Mouse (Mus musculus): ENCODE data around the gene H3f3b. TPM values are rescaled to one million over a fixed set of nuclear protein-coding genes. Genes with fewer than 3 reads are reported as not detected.
A peak's percentile ranks its signal among the peaks of the same experiment; 100 is the strongest.

H3f3b gene
- polyA plus RNA-seq, 1 experiment, result 118 TPM

DNA sequence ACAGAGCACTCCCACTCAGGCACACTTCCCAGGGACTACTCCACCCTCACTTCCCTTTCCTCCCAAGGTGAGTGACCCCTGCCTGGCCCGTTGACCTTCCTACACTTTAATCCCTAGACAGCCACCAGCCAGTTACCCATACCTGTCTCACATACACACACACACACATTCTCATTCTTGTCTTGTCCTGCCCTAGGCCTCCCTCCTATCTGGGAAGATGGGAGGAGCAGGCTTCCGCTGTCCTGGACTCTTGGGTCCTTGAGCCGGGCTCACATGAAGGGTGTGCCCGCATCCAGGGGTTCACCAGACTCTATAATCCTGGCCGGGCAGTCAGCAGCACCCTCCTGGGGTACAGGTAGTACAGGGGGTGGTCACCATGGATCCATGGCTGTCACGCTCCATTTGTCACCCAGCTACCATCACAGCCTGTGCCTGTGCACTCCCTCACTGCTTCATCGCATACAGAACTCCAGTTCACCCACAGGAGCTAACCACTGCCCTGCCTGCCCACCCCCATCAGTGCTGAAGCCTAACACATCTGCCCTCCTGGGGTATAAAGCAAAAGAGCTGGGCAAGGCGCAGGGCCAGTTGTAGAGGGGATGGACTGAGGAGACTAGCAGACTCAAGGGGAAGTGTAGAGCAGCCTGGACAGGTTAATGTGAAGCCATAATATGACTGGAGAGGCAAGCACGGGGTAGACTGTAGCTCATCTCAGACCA lies 21.9 kb downstream of the H3f3b start:
- WGBS, result 47% methylated on average over 9 of the region's 9 CpGs
- peaks cover 39% of the 10 kb centered on the region for H3K36me3 ChIP-seq (ENCODE audit: control insufficient read depth, insufficient read depth, low read length)
- H3K27me3 ChIP-seq (ENCODE audit: control insufficient read depth, insufficient read depth, low read length), result no peaks in the 10 kb centered on the region
- TF ChIP-seq CTCF (IDR thresholded peaks at IDR 0.05; ENCODE audit: extremely low read depth, insufficient read length, insufficient replicate concordance, low read depth, low read length) (no peak), POLR2A (IDR thresholded peaks at IDR 0.05; ENCODE audit: low read depth, low read length) (no peak)
- peak overlapping the region; percentile 56; the same call in 1 of the 2 replicates for H3K4me3 ChIP-seq (ENCODE audit: low read depth, low read length)
- peak overlapping the region; percentile 76 for H3K27ac ChIP-seq (ENCODE audit: insufficient read depth, low read depth, low read length)
- peaks cover 24% of the 10 kb centered on the region for H3K4me1 ChIP-seq (ENCODE audit: control insufficient read depth, insufficient read depth, insufficient read length, low read length)

DNA sequence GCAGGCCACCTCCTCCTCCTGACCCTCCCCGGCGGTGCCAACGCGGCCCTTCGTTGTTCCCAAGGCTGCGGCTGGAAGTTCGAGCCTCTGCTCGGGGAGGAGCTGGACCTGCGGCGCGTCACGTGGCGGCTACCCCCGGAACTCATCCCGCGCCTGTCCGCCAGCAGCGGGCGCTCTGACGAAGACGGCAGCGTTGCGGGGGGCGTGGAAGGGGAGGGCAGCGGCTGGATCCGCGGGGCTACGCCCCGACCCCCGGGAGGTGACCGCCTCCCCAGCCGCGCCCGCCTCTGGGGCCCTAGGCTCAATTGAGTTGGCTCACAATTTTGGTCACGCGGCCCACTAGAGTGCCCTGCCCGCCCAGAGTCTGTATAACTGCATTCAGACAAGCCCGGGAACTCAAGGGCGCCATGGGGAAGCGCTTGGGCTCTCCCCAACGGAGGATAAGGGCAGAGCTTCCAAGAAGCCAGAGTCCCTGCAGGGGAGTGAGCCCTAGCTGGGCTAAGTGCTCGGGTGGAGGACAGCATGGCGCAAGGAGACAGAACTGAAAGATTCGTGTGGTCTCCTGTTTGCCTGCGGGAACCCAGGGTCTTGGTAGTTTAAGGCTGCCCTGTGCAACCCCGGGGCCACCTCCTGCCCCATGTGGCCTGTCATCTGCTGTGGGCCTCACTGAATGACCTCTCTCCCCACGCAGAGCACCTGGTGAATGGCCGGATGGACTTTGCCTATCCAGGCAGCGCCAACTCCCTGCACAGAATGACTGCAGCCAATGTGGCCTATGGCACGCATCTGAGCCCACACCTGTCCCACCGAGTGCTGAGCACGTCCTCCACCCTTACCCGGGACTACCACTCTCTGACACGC lies 22.7 kb downstream of the H3f3b start:
- peaks cover 45% of the 10 kb centered on the region for H3K36me3 ChIP-seq (ENCODE audit: control insufficient read depth, insufficient read depth, low read length)
- TF ChIP-seq CTCF (IDR thresholded peaks at IDR 0.05; ENCODE audit: extremely low read depth, insufficient read length, insufficient replicate concordance, low read depth, low read length) (peak; percentile 47), POLR2A (IDR thresholded peaks at IDR 0.05; ENCODE audit: low read depth, low read length) (no peak)
- H3K27ac ChIP-seq (ENCODE audit: insufficient read depth, low read depth, low read length), result peak overlapping the region; percentile 76
- peaks cover 24% of the 10 kb centered on the region for H3K4me1 ChIP-seq (ENCODE audit: control insufficient read depth, insufficient read depth, insufficient read length, low read length)
- H3K4me3 ChIP-seq (ENCODE audit: low read depth, low read length), result peak overlapping the region; percentile 56
- no peaks in the 10 kb centered on the region for H3K27me3 ChIP-seq (ENCODE audit: control insufficient read depth, insufficient read depth, low read length)
- WGBS, result 4% methylated on average over 54 of the region's 54 CpGs

DNA sequence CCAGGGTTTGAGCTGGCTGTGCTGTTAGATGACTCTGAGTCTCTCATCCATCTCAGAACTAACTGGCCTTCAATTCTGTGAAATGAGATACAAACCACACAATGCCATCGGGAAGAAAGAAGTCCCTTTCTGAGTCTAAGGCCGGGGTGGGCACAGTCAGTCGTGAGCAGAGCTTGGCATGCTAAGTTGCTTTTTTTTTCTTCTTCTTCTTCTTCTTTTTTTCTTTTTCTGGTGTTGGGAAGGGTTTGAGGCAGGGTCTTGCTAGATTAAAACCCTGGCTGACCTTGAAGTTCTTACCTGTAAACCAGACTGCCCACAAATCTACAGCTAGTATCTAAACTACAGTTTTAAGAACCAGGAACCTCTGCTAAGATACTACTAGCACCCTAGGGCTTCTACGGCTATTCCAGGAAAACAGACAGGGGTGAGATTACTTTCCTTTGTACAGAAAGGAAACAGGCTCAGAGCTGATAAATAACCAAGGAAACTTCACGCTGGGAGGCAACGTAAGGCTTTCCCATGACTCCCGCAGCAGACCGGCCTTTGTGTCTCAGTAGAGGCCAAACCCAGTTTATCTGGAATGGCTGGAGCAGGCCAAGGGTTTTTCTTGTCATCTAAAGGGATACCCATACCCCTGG lies 23.5 kb downstream of the H3f3b start:
- H3K36me3 ChIP-seq (ENCODE audit: control insufficient read depth, insufficient read depth, low read length), result peaks cover 48% of the 10 kb centered on the region
- 34% methylated on average over 8 of the region's 8 CpGs for WGBS
- H3K4me1 ChIP-seq (ENCODE audit: control insufficient read depth, insufficient read depth, insufficient read length, low read length), result peaks cover 24% of the 10 kb centered on the region
- H3K4me3 ChIP-seq (ENCODE audit: low read depth, low read length), result peak overlapping the region; percentile 56
- TF ChIP-seq CTCF (IDR thresholded peaks at IDR 0.05; ENCODE audit: extremely low read depth, insufficient read length, insufficient replicate concordance, low read depth, low read length) (no peak), POLR2A (IDR thresholded peaks at IDR 0.05; ENCODE audit: low read depth, low read length) (no peak)
- H3K27ac ChIP-seq (ENCODE audit: insufficient read depth, low read depth, low read length), result peak overlapping the region; percentile 76
- no peaks in the 10 kb centered on the region for H3K27me3 ChIP-seq (ENCODE audit: control insufficient read depth, insufficient read depth, low read length)

DNA sequence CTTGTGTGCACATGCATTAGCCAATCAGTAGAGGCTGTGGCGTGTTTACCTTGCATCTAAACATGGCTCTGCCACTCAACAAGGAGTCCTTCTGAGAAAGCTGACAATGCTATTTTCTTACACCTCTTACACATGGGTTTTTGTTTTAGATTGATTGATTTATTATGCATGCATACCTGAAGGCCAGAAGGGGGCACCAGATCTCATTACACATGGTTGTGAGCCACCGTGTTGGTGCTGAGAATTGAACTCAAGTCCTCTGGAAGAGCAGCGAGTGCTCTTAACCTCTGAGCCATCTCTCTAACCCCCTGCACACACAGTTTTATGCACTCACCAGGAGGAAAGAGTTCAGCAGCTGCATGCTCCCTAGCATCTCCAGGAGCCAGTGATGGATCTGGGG lies 24.9 kb downstream of the H3f3b start:
- Histone ChIP-seq H3K36me3 (ENCODE audit: control insufficient read depth, insufficient read depth, low read length) (peaks cover 42% of the 10 kb centered on the region), H3K27me3 (ENCODE audit: control insufficient read depth, insufficient read depth, low read length) (no peaks in the 10 kb centered on the region), H3K4me3 (ENCODE audit: low read depth, low read length) (no peak overlapping the region), H3K27ac (ENCODE audit: insufficient read depth, low read depth, low read length) (no peak overlapping the region), H3K4me1 (ENCODE audit: control insufficient read depth, insufficient read depth, insufficient read length, low read length) (peaks cover 24% of the 10 kb centered on the region)
- WGBS, result 90% methylated on average over 3 of the region's 3 CpGs
- TF ChIP-seq CTCF (IDR thresholded peaks at IDR 0.05; ENCODE audit: extremely low read depth, insufficient read length, insufficient replicate concordance, low read depth, low read length), result no peak
- TF ChIP-seq POLR2A (IDR thresholded peaks at IDR 0.05; ENCODE audit: low read depth, low read length), result no peak

DNA sequence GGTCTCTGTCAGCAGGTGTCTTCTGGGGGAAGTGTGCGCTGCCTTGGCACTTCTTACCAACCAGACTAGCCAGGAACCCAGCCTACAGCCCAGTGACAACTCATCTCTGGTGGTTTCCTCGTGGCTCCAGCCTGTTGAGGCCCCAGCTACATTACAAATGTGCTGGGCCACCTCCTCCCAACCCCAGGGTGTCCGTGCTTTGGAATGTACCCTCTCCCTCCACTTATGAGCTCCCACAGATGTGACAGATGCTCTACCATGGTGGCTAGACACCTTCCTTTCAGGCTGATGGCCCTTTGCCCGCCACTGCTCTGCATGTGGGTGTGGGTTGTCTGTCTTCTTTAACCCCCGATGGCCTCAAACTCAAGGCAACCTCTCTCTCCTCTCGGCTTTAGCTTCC lies 26.0 kb downstream of the H3f3b start:
- WGBS, result 70% methylated on average over 6 of the region's 6 CpGs
- no peaks in the 10 kb centered on the region for H3K27me3 ChIP-seq (ENCODE audit: control insufficient read depth, insufficient read depth, low read length)
- H3K36me3 ChIP-seq (ENCODE audit: control insufficient read depth, insufficient read depth, low read length), result peaks cover 38% of the 10 kb centered on the region
- no peak overlapping the region for H3K27ac ChIP-seq (ENCODE audit: insufficient read depth, low read depth, low read length)
- peaks cover 24% of the 10 kb centered on the region for H3K4me1 ChIP-seq (ENCODE audit: control insufficient read depth, insufficient read depth, insufficient read length, low read length)
- TF ChIP-seq CTCF (IDR thresholded peaks at IDR 0.05; ENCODE audit: extremely low read depth, insufficient read length, insufficient replicate concordance, low read depth, low read length), result no peak
- no peak for TF ChIP-seq POLR2A (IDR thresholded peaks at IDR 0.05; ENCODE audit: low read depth, low read length)
- no peak overlapping the region for H3K4me3 ChIP-seq (ENCODE audit: low read depth, low read length)

DNA sequence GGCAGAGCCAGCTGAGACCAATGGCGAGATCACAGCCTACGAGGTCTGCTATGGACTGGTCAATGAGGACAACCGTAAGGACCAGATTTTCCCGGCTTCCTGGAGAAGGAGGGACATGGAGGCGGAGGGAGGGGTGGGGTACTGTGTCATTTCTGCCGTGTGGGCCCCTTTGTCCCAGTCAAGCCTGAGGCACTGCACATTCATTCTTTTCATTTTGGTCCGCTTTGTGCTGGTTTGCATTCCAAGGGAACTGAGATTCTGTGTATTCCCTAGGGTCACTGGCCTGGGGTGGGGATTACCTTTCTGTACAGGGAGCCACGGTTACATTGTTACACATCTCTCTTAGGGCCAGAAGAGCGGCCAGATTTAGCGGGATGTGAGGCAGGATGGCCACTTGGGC lies 27.2 kb downstream of the H3f3b start:
- Histone ChIP-seq H3K27ac (ENCODE audit: insufficient read depth, low read depth, low read length) (no peak overlapping the region), H3K27me3 (ENCODE audit: control insufficient read depth, insufficient read depth, low read length) (no peaks in the 10 kb centered on the region), H3K36me3 (ENCODE audit: control insufficient read depth, insufficient read depth, low read length) (peaks cover 39% of the 10 kb centered on the region), H3K4me3 (ENCODE audit: low read depth, low read length) (no peak overlapping the region), H3K4me1 (ENCODE audit: control insufficient read depth, insufficient read depth, insufficient read length, low read length) (peaks cover 14% of the 10 kb centered on the region)
- TF ChIP-seq POLR2A (IDR thresholded peaks at IDR 0.05; ENCODE audit: low read depth, low read length) (no peak), CTCF (IDR thresholded peaks at IDR 0.05; ENCODE audit: extremely low read depth, insufficient read length, insufficient replicate concordance, low read depth, low read length) (no peak)
- WGBS, result 78% methylated on average over 10 of the region's 10 CpGs
